Mouse (Mus musculus): ENCODE measurements around the gene 4930568D16Rik. TPM values are rescaled to one million over a fixed set of nuclear protein-coding genes. Genes with fewer than 3 reads are reported as not detected.

The 4930568D16Rik gene
- polyA plus RNA-seq, 1 experiment from 2014 or later: not detected

Other genes with a start within 250 kb of the 4930568D16Rik start
- gene Rab14, start 166.6 kb downstream of the 4930568D16Rik start, polyA plus RNA-seq (2015; fragmentation: Nextera tagmentation; extraction: Ambion mirVana): 228 and 262 TPM in 2 replicates
- 205 and 215 TPM in 2 replicates for gene Gsn, start 111.3 kb downstream of the 4930568D16Rik start, polyA plus RNA-seq (2015; fragmentation: Nextera tagmentation; extraction: Ambion mirVana)
- 40.3 and 43.0 TPM in 2 replicates for gene Stom, start 30.8 kb downstream of the 4930568D16Rik start, polyA plus RNA-seq (2015; fragmentation: Nextera tagmentation; extraction: Ambion mirVana)
- not detected in 2 replicates for gene 4930402F06Rik, start 29.4 kb upstream of the 4930568D16Rik start, polyA plus RNA-seq (2015; fragmentation: Nextera tagmentation; extraction: Ambion mirVana)
- 30.9 and 32.5 TPM in 2 replicates for gene Ggta1, start 95.5 kb upstream of the 4930568D16Rik start, polyA plus RNA-seq (2015; fragmentation: Nextera tagmentation; extraction: Ambion mirVana)
- gene Dab2ip, start 190.5 kb upstream of the 4930568D16Rik start, polyA plus RNA-seq (2015; fragmentation: Nextera tagmentation; extraction: Ambion mirVana): 40.0 and 48.9 TPM in 2 replicates